Mouse (Mus musculus): ENCODE data around the gene Zbtb17.

Gene Zbtb17

GRCm38 (mm10) chr4:141487581-141487980 lies 43.1 kb downstream of the Zbtb17 start:
- no peak for DNase-seq (ENCODE audit: low read depth, low spot score)

GRCm38 (mm10) chr4:141488670-141489069 lies 44.2 kb downstream of the Zbtb17 start:
- no peak for DNase-seq (ENCODE audit: low read depth, low spot score)

DNA sequence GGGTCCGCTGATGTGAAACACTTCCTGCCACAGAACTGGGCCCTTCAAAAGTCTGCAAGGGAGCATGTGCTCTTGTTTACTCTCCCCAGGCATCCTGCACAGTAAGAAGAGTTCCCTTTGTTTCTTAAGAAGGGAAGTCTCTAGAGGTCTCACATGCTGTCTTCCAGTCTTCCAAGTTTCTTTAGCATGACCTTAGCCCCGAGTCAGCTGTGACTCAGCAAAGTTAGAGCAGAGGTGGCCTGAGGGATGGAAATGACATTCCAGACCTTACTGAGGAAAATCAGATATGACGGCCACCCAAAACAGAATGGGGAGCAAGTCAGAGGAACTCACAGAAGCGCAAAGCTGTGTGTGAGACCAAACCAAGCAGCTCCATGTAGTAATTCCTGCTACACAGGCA lies 56.2 kb downstream of the Zbtb17 start:
- no peak for DNase-seq (ENCODE audit: low read depth, low spot score)

GRCm38 (mm10) chr4:141501058-141501457 lies 56.6 kb downstream of the Zbtb17 start:
- DNase-seq (ENCODE audit: low read depth, low spot score): no peak

DNA sequence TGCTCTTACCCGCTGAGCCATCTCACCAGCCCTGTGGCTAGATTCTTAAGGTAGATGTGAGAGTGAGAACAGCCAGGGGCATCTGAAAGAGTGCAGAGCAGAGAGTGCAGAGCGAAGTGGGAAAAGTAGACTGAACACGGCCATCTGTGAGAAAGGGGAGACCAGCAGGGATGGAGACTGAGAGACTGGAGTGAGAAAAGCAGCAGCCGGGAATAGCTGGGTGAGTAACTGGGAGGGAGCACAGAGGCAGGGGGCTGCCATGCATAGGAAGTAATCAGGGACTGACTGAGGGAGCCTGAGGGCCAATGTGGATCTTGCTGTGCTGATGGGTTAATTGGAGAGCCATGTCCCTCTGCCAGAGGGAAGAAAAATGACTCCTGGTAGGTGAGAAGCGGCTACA lies 58.3 kb downstream of the Zbtb17 start:
- DNase-seq (ENCODE audit: low read depth, low spot score): no peak

DNA sequence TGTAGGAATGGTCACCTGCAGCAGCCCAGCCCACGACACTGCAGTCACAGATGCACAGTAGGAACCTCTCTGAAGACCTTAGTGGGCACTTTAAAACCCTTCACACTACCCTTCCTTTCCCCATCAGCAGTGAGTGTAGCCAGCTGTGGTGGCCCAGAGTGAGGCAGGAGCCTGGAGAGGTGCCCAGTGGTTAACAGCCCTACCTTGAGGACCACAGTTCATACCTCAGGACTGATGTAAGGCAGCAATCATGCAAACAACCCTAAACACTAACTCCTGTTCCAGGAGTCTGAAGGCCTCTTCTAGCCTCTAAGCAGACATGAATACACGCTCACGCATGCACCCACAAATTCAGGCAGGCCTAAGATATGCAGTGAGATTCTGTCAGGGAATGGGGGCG lies 60.0 kb downstream of the Zbtb17 start:
- no peak for DNase-seq (ENCODE audit: low read depth, low spot score)

DNA sequence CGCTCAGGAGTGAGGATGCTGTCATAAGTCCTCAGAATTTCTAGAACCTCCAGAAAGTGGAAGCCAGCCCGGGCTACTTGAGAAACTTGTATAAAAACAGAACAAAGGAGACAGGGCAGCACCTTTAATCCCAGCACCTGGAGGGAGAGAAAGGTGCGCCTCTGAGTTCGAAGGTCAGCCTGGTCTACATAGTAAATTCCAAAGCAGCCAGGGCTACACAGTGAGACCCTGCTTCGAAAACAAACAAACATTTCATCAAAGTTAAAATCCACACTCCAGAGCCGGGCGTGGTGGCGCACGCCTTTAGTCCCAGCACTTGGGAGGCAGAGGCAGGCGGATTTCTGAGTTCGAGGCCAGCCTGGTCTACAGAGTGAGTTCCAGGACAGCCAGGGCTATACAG lies 61.4 kb downstream of the Zbtb17 start:
- DNase-seq (ENCODE audit: low read depth, low spot score): no peak

DNA sequence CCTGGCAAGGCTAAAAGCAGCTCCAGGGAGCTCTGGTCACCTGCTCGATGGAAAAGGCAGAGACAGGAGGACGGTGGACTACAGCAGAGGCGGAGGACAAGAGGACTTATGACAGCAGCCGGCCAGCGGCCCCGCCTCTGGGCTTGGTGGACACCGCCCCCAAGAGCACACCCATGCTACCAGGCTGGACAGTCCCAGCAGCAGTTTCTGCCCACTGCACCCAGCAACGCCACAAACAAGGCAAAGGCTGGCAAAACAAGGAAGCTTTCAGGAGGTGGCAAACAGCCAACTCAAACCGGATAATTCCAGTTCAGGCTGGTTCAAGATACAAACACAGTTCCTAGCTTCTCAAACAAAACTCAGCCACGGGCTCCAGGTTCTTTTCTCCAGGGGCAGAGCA lies 61.9 kb downstream of the Zbtb17 start:
- DNase-seq (ENCODE audit: low read depth, low spot score): no peak

GRCm38 (mm10) chr4:141506893-141507292 lies 62.4 kb downstream of the Zbtb17 start:
- no peak for DNase-seq (ENCODE audit: low read depth, low spot score)

DNA sequence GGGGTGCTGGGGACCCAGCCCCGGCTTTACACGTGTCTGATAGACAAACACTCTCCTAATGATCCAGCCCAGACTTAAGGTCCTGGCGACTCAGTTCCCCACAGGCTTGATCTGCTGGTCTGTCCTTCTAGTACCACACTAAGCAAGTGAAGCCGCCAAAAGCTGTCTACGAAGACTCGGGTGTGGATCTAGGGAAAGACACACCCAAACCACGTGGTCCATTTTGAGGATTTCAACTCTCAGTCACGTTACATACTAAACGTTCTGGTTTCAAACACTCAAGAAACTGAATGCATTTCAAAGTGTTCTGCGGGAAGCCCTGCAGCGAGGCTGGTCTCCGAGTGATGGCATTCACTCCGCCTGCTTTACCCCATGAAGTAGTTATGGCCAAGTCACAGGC lies 66.0 kb downstream of the Zbtb17 start:
- DNase-seq (ENCODE audit: low read depth, low spot score): no peak

DNA sequence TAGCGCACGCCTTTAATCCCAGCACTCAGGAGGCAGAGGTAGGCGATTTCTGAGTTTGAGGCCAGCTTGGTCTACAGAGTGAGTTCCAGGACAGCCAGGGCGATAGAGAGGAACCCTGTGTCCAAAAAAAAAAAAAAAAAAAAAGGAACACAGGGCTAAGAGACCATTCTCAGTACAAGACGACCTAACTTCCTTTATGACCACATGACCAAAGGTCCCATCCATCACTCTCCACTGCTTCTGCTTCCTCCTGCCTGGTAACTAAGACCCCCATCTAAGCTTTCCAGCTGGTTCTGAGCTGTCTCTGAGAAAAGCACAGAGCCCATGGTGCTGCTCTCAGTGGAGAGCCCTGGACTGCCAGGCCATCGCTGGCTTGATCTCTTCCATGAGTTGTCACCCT lies 67.7 kb downstream of the Zbtb17 start:
- DNase-seq (ENCODE audit: low read depth, low spot score): no peak

GRCm38 (mm10) chr4:141514179-141514641 lies 69.8 kb downstream of the Zbtb17 start:
- DNase-seq (ENCODE audit: low read depth, low spot score): no peak
